Mouse (Mus musculus): ENCODE measurements around the gene Zdhhc6.

Zdhhc6 gene

DNA sequence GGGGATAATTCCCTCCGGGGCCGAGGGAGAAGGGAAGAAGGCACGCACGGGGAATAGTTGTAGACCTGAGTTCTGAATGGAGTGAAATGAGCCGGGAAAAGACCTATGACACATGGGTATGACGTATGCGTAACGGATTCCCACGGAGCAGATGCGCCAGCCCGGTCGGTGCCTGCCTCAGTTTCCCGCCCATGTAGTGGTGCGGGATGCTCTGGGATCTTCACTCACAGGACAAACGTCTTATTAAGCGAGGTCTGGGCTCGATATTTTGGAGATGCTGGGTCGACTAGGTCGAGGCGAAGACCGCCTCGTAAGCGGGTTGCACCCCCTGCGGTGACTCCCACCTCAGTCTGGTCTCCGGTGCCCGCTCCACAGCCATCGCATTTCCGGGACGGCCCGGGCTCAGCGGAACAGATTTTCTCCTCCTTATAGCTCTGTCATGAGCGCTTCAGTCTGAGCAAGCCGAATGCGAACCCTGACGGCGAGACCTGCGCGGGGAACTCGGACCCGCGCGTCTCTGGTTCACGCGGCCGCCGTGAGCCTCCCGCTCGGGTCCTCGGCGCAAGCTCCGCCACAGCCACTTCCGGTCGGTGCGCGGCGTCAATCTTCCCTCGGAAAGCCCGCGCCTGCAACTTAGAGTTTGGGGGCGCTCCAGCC is at the start of gene Zdhhc6:
TSS of gene Zdhhc6 (minus strand) at position 581 of the 657 bp plus-strand sequence.
- no peak for DNase-seq (ENCODE audit: low read depth)

DNA sequence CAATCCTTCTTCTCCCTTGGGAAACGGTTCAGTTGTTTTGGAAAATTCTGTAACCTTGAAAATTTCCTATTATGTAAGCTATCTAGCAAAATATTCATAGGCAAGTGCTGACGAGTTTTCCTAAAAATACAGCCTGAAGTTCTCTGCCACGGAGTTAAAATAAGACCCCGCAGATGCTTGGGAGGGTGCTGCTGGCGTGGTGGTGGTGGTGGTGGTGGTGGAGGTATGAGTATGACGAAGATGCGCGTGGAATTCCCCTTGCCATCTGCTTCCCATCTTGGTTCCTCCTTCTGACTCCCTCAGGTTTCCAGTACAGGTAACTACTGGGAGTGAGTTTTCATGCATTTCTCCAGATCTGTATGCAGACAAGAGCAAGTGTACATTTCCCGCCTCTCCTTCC is 46.8 kb upstream of the Zdhhc6 start:
- no peak for DNase-seq (ENCODE audit: low read depth)

DNA sequence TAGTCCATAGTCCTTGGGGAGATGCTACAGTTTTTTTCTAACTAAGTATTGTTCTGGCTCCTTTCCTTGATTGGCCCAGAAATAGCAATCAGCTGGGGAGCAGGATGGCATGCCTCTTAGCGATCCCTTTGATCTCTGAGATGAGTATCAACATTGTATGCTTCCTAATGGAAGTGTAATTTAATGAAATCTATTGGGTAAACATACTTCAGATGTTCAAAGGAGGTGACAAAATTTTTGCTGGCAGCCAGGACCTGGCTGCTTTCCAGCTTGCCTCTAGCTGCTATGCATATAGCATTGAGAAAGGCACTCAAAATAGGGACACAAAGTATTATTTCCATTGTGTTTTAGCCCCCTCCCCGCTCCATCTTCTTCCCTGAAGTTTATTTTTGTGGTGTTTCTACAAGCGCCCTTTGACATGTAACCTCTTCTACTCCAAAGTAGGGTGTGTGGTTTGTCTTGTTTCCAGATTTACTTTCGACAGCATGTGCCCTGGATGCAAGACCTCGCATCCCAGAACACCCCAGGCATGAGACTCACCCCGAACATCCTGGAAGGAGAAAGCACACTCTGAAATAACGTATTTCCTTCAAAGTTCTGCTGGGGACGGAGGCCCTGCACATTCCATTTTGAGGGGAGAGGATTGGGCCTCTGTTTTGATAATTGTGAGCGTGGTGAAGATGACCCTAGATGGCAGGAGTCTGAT is 35.0 kb upstream of the Zdhhc6 start:
- DNase-seq (ENCODE audit: low read depth): no peak

DNA sequence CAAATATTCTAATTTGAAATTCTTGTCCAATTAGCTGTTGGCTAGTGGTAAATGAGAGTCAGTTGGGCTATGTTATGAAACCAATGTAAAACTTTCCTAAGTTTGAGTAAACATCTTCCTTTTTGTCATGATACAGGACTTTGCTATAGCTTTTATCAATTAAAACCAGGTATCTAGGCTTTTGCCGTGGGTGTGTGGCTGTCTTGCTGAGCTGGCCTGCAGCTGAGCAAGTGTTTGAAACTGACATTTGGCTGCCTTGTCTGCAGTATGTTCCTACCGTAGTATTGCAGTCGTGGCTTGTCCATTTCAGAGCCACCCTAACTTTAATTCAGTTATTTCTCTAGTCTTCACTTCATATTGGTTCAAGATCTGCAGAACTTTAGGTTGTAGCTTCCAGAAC is 32.4 kb upstream of the Zdhhc6 start:
- DNase-seq (ENCODE audit: low read depth): no peak

DNA sequence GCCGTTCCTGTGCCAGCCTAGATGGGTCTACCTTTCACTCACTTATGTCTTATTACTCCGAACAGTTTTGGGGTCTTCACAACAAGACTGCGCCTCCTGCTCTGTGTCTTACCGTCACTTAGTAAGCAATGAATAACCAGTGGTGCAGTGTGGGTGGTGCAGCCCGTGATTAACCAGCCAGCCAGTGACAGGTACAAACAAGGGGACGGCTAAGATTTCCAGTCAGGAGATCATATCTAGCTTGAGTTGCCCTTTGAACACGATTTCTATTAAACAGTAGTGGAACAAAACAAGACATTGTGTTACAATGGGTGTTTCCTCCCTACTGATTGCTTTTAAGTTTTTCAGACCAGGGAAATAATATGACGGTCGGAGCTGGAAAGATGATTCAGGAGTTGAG is 27.4 kb upstream of the Zdhhc6 start:
- DNase-seq (ENCODE audit: low read depth): no peak

DNA sequence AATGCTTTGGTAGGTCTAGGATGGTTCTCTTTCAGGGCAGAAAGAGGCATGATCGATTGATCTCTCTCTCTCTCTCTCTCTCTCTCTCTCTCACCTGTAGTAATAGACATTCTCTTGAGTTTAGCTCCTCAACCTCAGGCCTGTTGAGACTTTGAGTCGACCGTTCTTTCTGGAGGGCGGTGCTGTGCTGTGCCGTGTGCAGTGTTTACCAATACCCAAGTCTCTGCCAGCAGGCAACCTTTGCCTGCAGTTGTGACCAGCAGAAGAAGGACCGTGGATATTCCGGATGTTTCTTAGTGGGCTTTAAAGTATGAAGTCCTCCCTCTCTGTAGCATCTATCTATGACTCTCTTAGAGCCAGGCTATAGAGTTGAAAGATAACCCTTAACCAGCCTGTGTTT is 26.6 kb upstream of the Zdhhc6 start:
- DNase-seq (ENCODE audit: low read depth): no peak

DNA sequence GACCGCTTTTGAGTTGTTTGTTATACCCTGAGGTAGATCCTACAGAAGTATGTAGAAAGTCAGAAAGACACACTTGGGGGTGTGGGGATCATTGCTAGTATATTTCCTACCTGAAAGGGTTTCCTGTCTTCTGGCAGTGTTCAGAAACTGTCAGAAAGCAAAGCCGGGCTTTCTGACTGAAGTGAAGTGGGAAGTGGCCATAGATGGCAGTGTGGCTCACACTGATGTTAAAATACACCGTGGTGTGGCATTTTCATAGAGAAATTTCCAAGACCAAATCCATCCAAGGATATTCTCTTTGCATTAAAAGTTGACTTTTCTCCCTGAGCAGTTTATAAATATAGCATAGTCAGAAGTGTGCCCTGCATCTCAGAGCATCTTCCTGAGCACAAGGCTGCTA is 25.5 kb upstream of the Zdhhc6 start:
- peak; percentile 67 for DNase-seq (ENCODE audit: low read depth)

DNA sequence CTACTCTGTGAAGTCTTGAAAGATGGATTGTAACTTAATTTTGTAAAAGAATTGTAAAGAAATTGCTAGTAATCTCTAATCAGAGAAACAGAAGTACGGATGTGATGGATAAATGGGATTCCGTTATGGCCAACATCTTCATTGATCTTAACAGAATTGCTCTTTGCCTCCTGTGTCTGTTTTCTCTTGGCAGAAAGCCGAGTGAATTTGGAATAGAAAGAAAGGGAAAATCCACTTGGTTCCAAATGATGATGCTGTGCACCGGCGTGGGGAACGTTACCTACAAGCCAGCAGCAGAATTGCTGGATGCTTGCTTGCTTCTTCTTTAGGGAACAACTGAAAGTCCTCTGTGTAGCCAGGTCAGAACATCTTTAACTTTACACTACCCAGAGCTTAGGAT is 24.7 kb upstream of the Zdhhc6 start:
- no peak for DNase-seq (ENCODE audit: low read depth)

DNA sequence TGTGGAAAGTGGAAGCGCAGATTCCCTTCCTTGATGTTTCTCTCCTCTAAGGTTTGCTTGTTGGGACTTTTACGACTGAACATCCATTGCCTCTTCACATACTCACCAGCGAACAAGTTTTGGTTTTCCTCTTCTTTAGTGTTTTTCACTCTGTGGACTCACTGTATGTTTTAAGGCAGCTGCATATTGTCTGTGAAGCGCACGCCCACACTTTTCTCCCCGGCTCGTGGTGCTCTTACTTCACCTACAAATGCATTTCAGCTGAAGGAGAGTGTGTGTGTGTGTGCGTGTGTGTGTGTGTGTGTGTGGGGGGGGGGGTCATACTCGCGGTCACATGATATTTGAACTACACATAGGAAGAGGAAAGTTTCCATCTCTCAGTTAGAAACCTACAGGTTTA is 21.8 kb upstream of the Zdhhc6 start:
- no peak for DNase-seq (ENCODE audit: low read depth)

DNA sequence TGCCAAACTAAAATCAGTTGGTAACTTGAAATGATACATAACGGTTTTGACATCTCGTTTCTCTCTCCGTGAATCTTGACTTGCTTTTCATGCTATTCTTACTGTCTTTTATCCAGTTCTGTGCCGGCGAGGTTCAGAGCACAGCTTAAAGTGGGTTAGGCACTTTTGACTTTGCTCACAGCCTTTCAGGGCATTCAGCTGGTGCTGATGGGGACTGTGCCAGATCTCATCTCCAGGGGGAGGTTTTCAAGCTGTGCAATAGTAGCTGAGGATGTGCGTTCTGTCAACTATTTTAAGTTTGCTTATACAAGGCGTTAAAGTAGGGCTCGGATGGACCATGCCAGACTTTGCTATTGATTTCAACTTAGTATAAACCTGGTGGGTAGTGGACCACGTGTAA is 21.2 kb upstream of the Zdhhc6 start:
- DNase-seq (ENCODE audit: low read depth): peak; percentile 36

DNA sequence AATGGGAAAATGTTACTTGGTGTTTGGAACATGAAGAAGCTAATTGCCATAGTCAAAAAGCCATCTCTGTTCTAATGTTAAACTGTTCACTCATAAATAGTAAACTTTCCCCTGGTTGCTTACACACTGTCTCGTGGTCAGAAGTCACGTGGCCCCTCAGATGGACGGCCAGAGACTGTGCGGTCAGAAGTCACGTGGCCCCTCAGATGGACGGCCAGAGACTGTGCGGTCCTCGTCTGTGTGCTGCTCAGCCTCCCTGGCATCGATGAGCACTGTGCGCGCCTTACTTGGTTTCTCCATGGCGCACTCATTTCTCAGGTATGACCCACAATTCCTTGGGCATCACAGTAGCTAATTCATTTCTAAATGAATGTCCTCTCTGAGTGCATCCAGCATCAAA is 20.6 kb upstream of the Zdhhc6 start:
- DNase-seq (ENCODE audit: low read depth): no peak

DNA sequence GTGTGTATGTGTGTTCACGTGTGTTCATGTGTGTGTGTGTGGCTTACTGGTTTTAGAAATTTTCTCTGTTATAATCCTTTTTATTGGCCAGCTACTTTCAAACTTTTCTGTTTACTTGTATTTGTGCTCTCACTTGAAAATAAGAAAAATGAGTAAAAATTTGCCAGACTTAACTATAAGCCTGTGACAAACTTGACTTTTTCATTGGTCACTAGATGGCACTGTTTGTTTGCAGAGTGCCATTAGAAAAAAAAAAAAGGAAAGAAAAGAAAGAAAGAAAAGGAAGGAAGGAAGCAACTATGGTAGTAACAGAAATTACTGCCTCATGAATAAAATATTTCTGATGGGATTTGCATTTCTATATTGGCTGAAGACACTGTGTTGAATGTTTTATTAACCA is 20.0 kb upstream of the Zdhhc6 start:
- peak; percentile 84 for DNase-seq (ENCODE audit: low read depth)

DNA sequence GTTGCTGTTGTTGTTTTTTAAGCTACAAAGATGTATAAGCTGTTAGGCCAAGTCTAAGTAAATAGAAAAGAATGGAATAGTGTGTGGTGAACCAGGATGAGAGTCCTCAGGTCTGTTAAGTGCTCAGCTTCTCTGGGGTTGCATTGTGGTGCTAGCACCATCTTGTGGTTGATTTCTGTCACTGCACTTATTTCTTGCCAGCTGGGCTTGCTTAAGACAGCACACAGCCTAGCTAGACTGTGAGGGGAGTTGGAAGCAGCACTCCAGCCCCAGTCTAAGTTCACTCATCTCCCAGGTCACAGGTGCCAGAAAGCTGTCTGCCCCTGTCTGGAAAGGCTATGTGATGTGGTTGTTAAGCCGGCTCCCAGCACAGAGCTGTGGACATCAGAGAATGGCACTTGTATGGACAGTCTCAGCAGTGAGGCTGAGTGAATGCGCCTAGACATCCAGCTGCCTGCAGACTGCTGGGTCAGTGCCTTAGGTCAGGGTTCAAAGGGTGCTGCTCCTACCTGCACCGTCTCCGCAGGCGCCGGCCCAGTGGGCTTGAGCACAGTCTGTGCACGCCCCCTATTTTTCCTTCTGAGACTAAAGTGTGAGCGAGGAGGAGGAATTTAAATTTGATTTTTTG is 16.9 kb upstream of the Zdhhc6 start:
- peak; percentile 94 for DNase-seq (ENCODE audit: low read depth)

DNA sequence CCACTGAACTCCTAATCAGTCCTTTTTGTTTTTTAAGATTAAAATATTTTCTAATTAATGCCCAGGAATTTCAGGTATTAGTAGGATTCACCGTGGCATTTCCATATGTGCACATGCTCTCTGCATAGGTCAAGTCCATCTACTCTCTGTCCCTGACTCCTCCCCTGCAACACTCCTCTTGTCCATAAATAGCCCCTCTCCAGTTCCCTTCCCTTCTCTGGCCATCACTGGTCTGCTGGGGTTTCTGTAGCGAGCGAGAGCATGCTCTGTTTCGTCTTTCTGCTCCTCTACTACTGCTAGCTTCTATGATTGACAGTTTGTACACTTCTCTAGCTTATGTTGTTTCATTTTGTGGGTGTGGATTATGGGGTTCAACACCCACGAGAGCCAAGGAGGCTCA is 15.9 kb upstream of the Zdhhc6 start:
- no peak for DNase-seq (ENCODE audit: low read depth)

DNA sequence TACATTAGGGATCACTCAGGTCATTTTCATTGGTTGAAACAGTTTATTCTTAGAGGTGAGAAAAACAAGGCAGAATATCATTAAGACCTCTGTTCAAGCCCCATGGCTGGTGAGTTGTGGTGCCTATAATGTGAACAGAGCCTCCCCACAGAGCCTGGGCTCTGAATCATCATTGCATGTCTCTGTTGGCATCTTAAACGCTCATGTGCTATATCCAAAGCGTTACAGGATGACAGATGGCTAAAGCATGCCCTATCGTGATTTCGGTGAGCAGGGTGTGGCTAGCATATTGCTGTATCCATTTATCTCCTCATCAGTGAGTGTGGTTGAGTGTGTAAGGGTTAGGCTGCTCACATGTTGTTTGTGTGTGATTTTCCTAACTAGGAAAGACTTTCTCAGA is 11.7 kb upstream of the Zdhhc6 start:
- peak; percentile 84 for DNase-seq (ENCODE audit: low read depth)

DNA sequence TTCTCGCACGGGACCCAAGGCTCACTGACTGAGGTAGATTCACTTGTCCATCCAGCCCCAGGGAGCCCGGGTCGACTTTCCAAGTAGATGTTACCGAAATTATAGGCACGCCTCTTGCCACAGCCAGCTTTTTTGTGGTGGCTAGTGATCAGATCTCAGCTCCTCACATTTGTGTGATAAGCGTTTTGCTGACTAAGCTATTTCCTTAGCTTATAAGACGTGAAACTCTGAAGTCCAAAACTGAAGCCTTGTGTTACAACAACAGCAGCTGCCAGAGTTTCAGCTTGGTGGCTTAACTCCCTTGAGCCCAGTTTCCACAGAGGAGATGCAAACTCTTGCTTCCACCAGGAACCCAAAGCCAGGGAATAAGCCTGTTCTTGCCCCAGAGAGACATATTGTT is 6.8 kb upstream of the Zdhhc6 start:
- no peak for DNase-seq (ENCODE audit: low read depth)

DNA sequence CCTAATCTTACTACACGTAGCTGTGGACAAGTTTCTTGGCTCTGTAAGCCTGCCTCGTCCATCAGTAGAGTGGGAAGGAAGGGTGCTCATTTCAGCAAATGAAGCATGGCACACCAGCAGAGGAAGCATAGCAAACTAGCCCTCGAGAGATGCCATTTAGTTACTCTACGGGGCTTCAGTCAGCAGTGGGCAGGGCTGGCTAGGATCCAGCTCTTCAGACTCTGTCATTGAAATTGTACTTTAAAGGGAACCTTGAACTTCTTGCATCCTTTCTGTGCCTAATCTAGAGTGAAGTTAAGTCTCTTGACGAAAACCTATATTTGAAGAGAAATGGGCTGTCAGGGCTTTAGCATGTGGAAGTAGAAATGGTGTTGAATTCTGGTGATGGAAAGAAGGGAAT is 3.7 kb upstream of the Zdhhc6 start:
- DNase-seq (ENCODE audit: low read depth): no peak

DNA sequence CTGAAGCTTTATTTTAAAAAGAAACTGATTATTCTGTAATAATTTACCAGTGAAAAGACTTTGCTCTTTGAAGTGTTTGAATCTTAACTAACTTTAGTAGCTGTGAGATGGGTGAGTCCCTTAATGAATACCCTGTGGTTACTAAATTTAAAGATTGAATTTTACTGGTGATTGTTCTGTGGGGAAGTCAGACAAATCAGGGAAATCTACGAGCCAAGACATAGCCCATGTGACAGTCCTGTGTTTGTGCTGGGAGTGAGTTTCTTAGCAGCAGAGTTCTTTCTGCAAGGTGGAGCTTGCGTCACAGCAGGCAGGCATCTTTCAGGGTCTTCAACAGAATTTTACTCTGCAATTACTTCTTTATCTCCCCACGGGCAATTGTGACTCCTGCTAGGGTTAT is 3.2 kb upstream of the Zdhhc6 start:
- no peak for DNase-seq (ENCODE audit: low read depth)

DNA sequence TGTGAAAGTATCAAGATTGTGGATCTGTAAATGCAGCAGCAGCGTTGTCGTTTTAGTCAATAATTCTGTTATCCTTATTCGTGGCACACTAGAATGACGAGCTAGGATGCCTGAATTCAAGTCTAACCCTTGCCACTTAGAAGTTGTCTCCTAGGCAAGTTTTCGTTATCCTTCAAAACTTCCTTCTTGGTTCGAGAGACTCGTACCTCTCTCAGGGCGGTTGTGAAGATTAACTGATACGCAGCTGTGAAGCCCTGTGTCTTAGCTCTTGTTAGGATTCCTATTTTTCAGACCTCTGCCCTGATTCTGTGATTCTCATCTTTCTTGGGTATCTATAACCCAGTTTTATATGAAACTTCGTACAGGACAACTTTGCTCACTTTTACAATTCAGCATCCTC is 1.1 kb upstream of the Zdhhc6 start:
- no peak for DNase-seq (ENCODE audit: low read depth)

DNA sequence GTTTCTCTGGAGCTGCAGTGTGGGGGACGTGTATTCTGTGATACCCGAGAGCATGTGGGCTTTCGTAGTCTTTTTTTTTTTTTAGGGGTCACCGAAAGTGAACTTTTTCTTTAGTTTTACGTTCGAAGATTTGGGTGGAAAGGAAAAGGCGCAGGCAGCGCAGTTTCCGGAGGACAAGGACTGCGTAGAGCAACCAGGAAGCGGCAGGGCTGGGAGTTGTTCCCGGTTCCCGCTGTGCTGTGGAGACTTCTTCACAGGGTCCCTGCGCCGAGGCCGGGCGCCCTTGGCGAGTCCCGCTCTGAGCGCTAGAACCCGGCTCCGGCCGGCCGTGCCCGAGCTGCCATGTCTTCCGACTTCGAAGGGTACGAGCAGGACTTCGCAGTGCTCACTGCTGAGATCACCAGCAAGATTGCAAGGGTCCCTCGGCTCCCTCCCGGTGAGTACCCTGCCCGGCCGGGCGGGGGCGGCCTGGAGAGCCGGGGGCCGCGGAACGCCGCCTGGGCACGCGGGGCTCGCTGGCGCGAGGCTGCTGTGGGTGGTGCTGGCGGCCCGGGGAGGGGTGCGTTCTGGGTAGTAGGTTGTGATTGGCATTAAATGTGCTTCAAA is 380 bp upstream of the Zdhhc6 start, which contains the start of gene Vti1a:
TSS of gene Vti1a (plus strand) at position 187 of the 606 bp plus-strand sequence.
- peak; percentile 97 for DNase-seq (ENCODE audit: low read depth)

DNA sequence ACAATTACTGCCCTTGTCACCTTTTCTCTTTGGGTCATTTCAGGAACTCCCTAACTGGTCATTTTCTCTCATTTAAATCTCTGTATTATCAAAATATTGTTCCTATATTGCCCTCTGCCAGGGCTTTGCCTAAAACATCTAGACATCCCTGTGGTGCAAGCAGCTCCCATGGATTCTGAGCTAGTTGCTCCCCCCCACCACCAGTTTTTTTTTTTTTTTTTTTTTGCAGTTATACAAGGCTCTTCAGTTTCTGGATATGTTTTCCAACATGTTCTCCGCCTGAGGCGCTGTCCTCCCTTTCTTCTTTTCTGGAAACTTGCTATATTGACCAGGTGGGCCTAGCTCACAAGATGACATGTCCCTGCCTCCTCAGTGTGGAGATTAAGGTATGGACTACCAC is 2.2 kb downstream of the Zdhhc6 start:
- DNase-seq (ENCODE audit: low read depth): no peak

DNA sequence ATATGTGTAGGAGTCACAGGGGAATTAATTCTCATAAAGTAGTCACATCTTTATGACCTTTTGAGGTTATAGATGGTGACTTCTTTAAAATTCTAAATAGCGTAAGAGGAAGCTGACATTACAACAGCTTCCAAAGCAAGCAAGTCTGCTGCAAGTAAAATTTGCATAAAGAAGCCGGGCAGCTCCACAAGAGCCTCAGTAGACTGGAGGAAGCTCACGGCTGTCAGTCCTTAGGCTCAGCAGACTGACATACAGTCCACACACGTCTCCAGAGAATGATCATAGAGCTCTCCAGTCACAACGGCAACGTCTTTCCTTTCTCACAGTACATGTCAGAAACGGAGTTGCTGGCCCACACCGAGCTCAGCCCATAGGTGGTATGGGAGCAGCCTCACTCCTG is 4.0 kb downstream of the Zdhhc6 start:
- no peak for DNase-seq (ENCODE audit: low read depth)

DNA sequence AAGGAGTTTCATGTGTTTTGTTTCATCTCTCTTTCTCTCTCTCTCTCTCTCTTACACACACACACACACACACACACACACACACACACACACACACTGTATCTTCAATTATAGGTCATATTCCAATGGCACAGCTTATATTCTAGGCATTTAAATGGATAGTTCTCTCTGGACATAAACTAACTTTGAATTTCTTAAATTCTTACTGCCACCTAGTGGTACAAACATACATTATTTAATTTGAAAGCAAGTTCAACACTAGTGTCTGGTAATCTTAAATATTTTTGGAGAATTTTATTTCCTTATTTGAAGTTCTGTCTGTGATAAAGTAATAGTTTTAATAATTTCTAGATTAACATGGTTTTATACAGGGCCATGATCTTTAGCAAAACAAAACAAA is 10.8 kb downstream of the Zdhhc6 start:
- peak; percentile 62 for DNase-seq (ENCODE audit: low read depth)

Data from NIH3T3 (cell line).